Mouse (Mus musculus) skeletal muscle tissue, adult 2 months (tissue): Measurements from ENCODE around the gene Irs1.

ENCODE experiments used
- DNase-seq: peaks from one replicate; pipeline ENCODE4 v3.0.0-alpha.2; 2012; ENCODE audit warnings: low read depth, low spot score

Gene Irs1

DNA sequence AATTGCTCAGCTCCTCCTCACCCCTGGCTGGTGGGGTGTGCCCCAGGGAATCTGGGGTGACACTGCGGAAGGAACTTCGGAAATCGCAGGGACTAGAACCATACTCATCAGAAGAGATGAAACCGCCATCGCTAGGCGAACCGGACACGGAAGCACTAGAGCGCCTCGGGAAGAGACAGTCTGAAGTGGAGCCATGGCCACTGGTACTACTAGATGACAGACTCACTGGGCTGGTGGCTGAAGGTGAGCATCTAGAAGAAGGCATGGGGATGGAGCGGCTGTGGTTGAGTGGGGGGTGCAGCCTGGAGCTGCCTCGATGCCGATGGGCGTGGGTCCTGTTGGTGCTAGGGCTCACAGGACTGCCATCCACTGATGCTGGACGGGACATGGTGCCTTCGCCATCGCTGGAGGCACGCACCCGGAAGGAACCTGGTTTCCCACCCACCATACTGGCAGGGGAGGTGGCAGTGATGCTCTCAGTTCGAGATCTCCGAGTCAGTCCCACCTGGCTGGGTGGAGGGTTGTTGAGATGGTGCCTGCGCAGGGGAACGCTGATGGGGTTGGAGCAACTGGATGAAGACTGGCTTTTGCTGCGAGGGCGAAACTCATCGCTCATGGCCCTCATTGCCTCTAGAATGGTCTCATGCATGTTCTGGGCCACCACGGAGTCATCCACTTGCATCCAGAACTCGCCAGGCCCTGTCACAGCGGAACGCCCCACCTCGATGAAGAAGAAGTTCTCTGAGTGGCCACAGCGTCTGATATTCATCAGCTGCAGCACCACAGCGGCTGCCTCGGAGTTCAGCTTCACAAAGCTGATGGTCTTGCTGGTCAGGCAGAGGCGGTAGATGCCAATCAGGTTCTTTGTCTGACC, 1.9 kb downstream of the Irs1 start:
- DNase-seq = peak; percentile 36

DNA sequence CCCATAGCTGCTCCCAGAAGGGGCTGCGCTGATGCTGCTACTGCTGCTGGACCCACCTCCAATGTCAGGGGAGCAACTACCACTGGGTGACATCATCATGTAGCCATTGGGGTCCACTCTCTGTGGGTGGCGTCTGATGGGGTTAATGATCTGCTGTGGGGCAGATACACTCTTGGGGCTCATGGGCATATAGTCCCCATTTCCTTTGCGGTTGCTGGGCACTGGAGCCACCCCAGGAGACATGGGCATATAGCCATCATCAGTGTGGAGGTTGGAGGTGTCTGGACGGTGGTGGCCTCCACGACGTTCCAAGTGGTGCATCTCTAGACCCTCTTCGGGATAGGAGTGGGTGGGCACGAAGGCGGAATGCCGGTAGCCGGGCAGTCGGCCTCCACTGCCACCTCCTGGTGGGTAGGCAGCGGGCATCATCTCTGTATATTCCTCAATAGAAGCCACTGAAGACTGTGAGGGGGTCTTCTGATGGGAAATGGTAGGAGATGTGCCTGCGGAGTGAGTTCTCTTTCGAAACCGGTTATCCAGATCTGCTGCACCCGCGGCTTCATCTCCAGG, 2.7 kb downstream of the Irs1 start:
- DNase-seq = peak; percentile 36

DNA sequence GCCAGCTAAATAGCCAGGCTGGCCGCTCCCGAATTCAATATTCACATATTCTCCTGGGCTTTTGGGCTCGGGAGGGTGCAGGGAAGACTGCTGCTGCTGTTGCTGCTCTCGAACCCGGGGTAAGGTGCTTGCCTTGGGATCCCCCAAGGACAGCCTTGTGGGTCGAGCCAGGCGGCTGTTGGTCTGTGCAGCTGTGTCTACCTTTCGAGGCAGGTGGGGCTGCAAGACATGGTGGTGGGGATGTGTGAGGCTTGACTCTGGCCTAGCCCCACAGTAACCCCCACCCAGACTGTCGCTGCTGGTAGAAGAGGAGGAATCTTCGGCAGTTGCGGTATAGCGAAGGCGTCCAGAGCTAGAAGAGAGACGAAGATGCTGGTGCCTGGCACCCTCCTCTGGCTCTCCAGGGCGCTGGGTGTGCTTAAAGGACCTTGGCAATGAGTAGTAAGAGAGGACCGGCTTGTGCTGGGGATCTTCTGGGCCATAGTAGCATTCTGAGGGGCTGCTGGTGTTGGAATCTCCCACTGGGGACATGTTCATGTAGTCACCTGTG, 3.4 kb downstream of the Irs1 start:
- DNase-seq = peak; percentile 50

DNA sequence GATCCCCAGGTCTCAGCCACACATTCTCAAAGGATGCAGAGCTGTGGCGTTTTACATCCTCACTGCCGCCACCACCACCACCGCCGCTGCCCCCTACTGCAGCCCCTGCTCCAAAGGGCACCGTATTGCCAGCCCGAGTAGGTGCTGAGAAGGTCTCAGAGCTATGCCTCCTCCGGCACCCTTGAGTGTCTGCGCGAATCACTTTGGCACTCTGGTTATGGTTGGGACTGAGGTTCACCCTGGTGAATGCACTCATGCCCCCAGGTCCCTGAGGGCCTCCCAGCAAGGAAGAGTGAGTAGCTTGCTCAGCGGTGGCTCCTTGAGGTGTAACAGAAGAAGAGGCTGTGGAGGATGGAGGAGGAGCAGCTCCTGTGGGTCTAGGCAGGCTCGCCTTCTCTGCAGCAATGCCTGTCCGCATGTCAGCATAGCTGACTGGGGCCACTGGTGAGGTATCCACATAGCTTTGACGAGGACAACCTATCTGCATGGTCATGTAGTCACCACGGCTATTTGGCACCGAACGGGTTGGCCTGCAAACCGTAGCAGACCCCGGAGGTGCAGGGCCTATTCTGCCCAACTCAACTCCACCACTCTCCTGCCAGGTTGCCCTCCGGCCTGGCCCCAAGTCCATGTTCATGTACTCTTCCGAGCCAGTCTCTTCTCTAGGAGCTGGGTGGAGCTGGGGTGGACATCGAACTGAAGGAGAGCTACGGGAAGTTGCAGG, 4.0 kb downstream of the Irs1 start:
- peak; percentile 68 for DNase-seq

- DNase-seq = peak; percentile 84
Measured at GRCm38 (mm10) chr1:82286190-82287051, 4.8 kb downstream of the Irs1 start.

GRCm38 (mm10) chr1:82285461-82286189, 5.6 kb downstream of the Irs1 start:
- peak; percentile 38 for DNase-seq

GRCm38 (mm10) chr1:82284403-82284802, 6.8 kb downstream of the Irs1 start:
- no peak for DNase-seq

- DNase-seq = peak; percentile 37
Measured at GRCm38 (mm10) chr1:82283901-82284301, 7.3 kb downstream of the Irs1 start.

- peak; percentile 93 for DNase-seq
Measured at GRCm38 (mm10) chr1:82282992-82283611, 8.1 kb downstream of the Irs1 start.

DNA sequence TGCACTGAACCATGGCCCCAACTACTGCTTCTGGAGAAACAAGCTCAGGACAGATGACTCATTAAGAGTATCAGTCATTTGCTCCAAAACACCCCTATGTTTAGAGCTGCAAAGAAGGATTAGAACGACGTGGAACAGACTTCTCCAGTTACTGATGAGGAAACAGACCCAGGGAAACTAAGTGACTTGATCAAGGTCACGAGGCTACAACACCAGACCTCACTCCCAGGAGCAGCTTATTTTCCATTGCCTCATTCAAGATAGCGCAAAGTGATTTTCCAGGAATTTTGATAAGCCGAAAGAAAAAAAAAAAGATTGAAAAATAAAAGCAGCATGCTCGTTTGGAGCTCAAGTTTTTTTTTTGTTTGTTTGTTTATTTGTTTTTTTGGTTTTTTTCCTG, 9.4 kb downstream of the Irs1 start:
- DNase-seq = peak; percentile 64

DNA sequence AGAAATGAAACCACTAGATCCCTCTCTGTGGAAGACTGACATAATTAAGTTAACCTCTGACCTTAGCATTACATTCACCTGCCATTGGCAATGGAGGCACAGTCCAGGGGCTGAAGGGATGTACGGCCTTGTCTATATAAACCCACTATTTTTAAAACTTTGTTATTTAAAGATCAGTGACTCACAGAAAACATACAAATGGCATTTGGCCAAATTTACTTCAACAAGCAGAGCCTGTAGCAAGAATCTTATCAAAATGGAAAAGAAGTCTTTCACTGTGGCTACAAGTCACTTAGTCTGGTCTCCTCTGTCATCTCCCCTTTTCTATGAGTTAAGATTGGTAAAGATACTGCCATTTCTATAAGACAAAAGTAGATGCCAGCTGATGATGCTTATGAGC, 11.4 kb downstream of the Irs1 start:
- DNase-seq = no peak

DNA sequence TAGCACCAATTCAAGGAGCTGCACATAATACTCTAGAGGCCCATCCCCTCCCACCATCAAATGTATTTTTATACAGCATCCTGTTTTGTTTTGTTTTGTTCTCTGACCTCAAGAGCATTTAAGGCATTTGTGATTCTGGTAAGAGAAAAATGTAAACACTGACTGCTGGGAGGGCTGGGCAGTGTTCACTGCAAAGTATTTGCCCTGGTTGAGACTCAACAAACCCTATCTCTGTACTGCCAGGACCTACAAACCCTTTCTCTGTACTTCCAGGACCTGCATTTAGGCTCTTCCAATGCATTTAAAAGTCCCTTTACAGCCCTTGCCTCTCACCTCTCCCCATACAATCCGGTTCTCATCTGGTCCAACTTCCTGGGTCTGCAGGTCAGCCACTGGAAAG, 16.9 kb downstream of the Irs1 start:
- no peak for DNase-seq

DNA sequence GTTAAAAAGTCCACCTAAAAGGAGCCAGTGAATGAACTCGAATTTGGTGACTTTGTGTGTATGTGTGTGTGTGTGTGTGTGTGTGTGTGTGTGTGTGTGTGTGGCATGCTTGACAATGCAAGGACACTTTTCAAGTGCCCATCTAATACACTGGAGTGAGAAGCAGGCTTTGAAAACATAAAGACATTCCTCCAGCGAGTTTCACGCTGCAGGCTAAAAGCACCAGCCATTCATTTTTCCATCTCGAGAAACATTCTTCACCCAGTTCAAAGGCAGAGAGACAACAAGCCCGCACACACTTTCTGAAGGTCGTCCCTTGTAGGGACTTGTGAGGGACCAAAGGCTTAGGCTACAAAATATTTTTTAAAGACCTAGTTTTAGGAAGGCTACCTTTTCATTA, 17.7 kb downstream of the Irs1 start:
- no peak for DNase-seq

DNA sequence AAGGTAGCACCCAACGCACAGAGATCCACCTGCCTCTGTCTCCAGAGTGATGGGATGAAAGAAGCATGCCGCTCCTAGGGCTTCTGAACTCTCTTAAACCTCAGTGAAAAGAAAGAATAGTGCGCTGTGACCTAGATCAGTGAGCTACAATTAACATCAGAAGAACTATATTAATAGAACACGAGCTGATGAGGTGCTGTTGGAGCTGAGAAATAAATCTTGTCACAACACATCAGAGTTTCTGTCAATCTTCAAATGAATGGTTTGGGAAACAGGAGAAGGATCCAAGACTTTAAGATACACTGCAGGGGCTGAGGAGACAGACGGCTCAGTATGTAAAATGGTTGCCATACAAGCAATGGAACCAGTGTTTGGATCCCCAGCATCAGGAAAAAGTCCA, 19.0 kb downstream of the Irs1 start:
- DNase-seq = no peak

DNA sequence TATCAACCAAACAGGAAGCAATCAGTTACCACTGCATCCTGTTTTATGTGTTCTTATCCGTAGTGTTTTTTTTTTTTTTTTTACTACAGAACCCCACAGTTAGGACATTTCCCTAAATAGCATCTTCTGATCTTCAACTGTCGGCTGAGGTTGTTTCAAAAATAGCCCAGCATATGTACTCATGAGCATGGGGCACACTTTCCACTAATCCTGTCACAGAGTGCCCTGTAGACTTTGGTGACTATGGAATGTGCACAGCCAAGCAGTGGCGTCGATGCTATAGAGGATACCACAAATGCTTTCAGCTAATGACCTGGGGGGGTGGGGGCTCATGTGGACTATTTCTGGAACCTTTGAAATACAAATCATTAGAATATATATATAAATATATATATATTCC, 23.7 kb downstream of the Irs1 start:
- DNase-seq = no peak

DNA sequence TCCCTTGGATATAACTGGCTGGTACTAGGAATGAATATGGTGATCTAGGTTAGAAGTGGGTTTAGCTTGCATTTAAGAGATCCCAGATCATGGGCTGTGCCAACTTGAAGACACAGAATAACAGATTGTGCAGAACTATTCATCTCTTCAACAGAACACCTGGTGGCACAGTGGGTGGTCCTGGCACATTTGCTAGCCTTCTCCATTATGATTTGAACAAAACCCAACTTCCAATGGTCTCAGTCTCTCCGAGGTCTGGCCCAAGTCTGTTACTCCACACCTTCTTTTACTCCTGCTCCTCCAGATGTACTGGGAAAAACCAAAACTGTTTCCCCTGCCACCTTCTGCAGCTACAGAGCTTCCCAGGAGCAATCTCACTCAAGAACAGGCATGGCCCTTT, 28.9 kb downstream of the Irs1 start:
- no peak for DNase-seq

GRCm38 (mm10) chr1:82261638-82262037, 29.6 kb downstream of the Irs1 start:
- DNase-seq = no peak

DNA sequence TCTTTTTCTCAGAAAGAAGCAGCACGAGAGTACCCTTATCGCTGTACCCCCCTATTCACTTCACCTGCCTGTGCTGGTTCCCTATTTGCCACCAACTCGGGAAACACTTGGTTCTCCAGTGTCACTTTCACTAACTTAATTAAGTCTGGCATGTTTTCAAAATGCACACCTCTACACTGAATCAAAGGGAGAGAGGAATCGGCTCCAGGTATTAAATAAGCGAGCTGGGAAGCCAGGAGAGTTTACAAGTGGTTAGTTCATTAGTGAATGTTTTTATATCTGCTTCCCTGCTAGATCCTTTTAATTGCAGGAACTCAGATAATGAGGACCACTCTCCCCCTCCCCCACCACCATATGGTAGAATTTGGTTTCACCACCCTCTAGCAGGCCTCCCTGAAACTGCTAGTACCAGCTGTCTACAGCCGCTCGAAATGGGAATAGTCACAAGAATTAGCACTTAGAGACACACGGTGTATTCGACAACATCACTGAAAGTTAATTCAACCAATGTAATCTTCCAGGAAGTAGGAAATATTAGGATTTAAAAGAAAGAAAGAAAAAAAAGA, 30.1 kb downstream of the Irs1 start:
- no peak for DNase-seq

DNA sequence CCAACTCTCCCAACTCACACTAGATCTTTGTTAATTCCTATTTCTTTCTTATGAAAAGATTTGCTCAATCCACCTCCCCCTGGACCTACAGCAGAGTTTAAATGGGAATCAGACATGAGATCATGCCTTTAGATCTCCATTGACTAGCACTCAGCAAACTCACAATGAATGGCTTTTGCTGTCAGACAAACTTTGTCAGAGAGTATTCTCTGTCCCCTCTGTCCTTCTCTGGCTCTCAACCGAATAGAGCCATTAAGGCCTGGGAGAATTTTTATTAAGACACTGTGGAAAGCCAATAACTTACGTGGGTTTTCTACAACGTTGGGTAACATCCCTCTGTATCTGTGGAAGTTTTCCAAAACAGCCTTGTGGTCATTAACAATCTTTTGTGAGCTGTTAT, 31.2 kb downstream of the Irs1 start:
- DNase-seq = no peak

- no peak for DNase-seq
Measured at GRCm38 (mm10) chr1:82258331-82258730, 32.9 kb downstream of the Irs1 start.
